Mouse (Mus musculus) forebrain, embryonic 11.5 days (tissue): ENCODE data around the gene Slc6a13. TPM values are rescaled to one million over a fixed set of nuclear protein-coding genes. Genes with fewer than 3 reads are reported as not detected.

Source experiments
- ATAC-seq: fragments of 200-750 bp; cut with Nextera tagmentation; replicated peaks from 2 replicates; pipeline ENCODE4 v1.8.0; 2017; ENCODE audit warnings: moderate TSS enrichment; ENCODE audit not compliant: low FRiP score
- DNase-seq: peaks from one replicate; pipeline ENCODE4 v3.0.0-alpha.2; 2017; ENCODE audit warnings: low spot score
- H3K27ac ChIP-seq: fragments of 300-500 bp; sonication (generic); 2 replicates; pipeline ENCODE4 v1.5.1; 2014; ENCODE audit warnings: low read depth, low read length
- H3K27me3 ChIP-seq: fragments of 300-500 bp; sonication (generic); 2 replicates; pipeline ENCODE4 v1.6.1; 2014; ENCODE audit warnings: mild to moderate bottlenecking, low read length, mixed read lengths; ENCODE audit not compliant: control insufficient read depth, insufficient read depth
- H3K36me3 ChIP-seq: fragments of 300-500 bp; sonication (generic); 2 replicates; pipeline ENCODE4 v1.6.1; 2014; ENCODE audit warnings: mild to moderate bottlenecking, low read length, moderate library complexity, mixed read lengths; ENCODE audit not compliant: control insufficient read depth, insufficient read depth
- H3K4me1 ChIP-seq: fragments of 300-500 bp; sonication (generic); replicated peaks from 2 replicates; pipeline ENCODE4 v1.6.1; 2014; ENCODE audit warnings: low read length, mixed read lengths; ENCODE audit not compliant: control insufficient read depth, insufficient read depth
- H3K4me2 ChIP-seq: fragments of 300-500 bp; sonication (generic); 2 replicates; pipeline ENCODE4 v1.6.1; 2014; ENCODE audit warnings: low read depth, mild to moderate bottlenecking, low read length, moderate library complexity, mixed read lengths; ENCODE audit not compliant: severe bottlenecking
- H3K4me3 ChIP-seq: fragments of 300-500 bp; sonication (generic); 2 replicates; pipeline ENCODE4 v1.5.1; 2014; ENCODE audit warnings: low read depth, low read length
- H3K9ac ChIP-seq: fragments of 300-500 bp; sonication (generic); 2 replicates; pipeline ENCODE4 v1.6.1; 2014; ENCODE audit warnings: low read length
- H3K9me3 ChIP-seq: fragments of 300-500 bp; sonication (generic); 2 replicates; pipeline ENCODE4 v1.6.1; 2016; ENCODE audit warnings: low read length, mixed read lengths; ENCODE audit not compliant: control insufficient read depth
- WGBS: fragments of 180-500 bp; shearing (Covaris S2); extraction: QIAGEN DNeasy Blood & Tissue Kit; methylation state at CpG from one replicate; pipeline ENCODE4 v1.1.7; 2014; 5-methylcytosine and 5-hydroxymethylcytosine counted together
- polyA plus RNA-seq: library from polyadenylated mRNA; unstranded; fragments of >200 nt; fragmentation: Nextera tagmentation; extraction: Ambion mirVana; gene quantifications from 2 replicates; pipeline ENCODE4 v1.2.1, GENCODE M21; 2014

Gene Slc6a13
- polyA plus RNA-seq, 1 experiment from 2014 or later, result 1.2 TPM

DNA sequence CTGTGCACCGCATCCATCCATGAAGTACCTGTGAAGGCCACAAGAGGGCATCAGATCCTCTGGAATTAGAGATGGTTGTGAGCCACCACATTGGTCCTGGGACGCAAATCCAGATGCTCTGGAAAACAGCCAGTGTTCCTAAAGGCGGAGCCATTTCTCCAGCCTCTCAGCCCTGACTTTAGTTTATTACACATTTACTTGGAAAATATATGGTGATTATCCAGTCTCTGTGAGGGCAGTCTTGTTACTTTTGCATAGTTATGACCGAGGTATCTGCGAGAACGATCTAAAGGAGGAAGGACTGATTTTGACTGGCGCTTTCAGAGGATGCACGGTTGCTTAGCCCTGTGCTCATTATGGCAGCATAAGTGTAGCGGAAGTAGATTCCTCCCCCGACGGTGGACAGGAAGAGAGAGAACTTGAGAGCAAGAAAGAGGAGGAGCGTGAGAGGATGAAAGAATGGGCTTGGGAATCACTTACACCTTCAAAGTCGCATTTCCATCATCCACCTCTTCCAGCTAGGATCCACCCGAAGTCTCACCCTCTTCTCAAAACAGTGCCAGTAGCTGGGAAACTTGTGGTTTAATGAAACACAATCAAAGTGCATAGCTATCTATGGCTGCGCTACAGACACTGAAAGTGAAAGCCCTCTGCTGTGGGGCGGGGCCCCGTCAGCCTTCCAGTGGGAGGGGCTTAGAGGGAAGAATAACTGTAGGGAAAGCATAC lies 27.8 kb upstream of the Slc6a13 start:
- peak overlapping the region; percentile 58 for H3K4me2 ChIP-seq
- peak overlapping the region; percentile 48 for H3K9ac ChIP-seq
- WGBS, result 13% methylated on average over 17 of the region's 17 CpGs

DNA sequence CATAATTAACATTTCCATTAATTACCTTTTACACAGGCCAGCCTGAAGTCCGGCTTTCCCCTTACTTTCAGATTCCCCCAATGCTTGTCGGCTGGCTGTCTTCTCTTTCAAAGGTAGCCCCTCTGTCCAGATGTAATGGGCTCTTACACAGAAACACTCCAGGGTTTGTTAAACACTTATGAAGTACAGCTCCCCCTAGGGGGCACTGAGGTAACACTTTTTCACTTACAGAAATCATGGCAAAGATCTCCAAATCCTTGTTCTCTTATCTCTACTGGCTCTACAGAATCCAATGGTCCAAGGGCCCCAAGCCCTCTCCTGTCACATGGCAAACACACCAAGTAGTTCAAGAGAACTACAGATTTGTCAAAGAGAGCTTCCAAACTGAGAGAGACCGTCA lies 25.7 kb upstream of the Slc6a13 start:
- no peak overlapping the region for H3K4me2 ChIP-seq
- H3K36me3 ChIP-seq, result no peaks in the 10 kb centered on the region
- H3K9ac ChIP-seq, result no peak overlapping the region
- ATAC-seq (no peak), DNase-seq (no peak)
- no peaks in the 10 kb centered on the region for H3K9me3 ChIP-seq
- WGBS, result 84% methylated on average over 3 of the region's 3 CpGs
- no peak overlapping the region for H3K4me3 ChIP-seq
- H3K27ac ChIP-seq, result no peak overlapping the region
- no peaks in the 10 kb centered on the region for H3K4me1 ChIP-seq
- H3K27me3 ChIP-seq, result no peaks in the 10 kb centered on the region

More for the DNA sequence above, 27.8 kb upstream of the Slc6a13 start:
- peak overlapping the region; percentile 60; the same call in 1 of the 2 replicates for H3K27ac ChIP-seq
- DNase-seq, result peak; percentile 86
- no peaks in the 10 kb centered on the region for H3K4me1 ChIP-seq
- peak; percentile 89 for ATAC-seq
- H3K27me3 ChIP-seq, result no peaks in the 10 kb centered on the region
- H3K9me3 ChIP-seq, result no peaks in the 10 kb centered on the region
- H3K36me3 ChIP-seq, result no peaks in the 10 kb centered on the region
- H3K4me3 ChIP-seq, result peak overlapping the region; percentile 35

DNA sequence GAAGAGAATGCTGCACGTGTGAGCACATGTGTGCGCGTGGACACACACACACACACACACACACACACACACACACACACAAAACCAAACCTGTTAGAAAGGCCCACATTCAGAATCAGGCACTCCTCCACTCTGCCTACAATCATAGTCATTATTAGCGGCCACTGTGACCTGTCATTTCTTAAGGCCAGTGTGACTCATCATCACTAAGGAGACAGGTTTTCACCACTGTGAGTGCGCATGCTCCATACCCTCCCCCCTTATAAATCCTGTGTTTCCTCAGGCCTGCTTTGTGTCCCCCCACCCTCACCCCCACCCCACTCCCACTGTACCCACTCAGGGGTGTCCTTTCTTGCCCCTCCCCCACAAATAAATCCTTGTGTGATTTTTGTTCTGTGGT lies 15.9 kb upstream of the Slc6a13 start:
- WGBS, result 88% methylated on average over 5 of the region's 5 CpGs
- no peak for DNase-seq

DNA sequence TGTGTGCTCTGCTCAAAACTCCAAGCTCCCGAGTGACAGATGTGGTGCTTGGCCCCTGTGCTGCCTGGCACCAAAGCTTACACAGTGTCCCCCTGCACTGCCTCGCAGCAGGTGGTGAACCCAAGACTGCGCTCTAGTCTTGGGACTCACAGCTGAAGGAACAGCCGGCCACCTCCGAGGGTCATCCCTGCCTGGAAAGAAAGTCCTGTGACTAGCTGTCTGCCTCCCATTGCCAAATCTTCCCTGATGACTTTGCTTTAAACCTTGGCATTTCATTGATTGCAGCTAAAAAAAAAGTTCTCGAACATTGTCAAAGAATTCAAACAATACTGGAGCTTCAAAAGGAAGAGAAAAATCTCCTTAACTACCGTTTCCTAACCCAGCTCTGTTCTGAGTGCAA lies 710 bp upstream of the Slc6a13 start:
- H3K27ac ChIP-seq, result no peak overlapping the region
- no peak overlapping the region for H3K4me3 ChIP-seq
- no peak for DNase-seq
- WGBS, result 56% methylated on average over 7 of the region's 7 CpGs
- ATAC-seq, result no peak
- H3K36me3 ChIP-seq, result no peaks in the 10 kb centered on the region
- H3K9me3 ChIP-seq, result no peaks in the 10 kb centered on the region
- H3K27me3 ChIP-seq, result no peaks in the 10 kb centered on the region
- 0 out of 2 replicates have a peak, but pooled peaks cover 5% of the 10 kb centered on the region for H3K4me1 ChIP-seq
- no peak overlapping the region for H3K9ac ChIP-seq
- H3K4me2 ChIP-seq, result no peak overlapping the region

More for the DNA sequence above, 15.9 kb upstream of the Slc6a13 start:
- H3K4me1 ChIP-seq, result no peaks in the 10 kb centered on the region
- no peaks in the 10 kb centered on the region for H3K9me3 ChIP-seq
- H3K27me3 ChIP-seq, result no peaks in the 10 kb centered on the region
- no peaks in the 10 kb centered on the region for H3K36me3 ChIP-seq
- no peak for ATAC-seq
- H3K9ac ChIP-seq, result no peak overlapping the region
- H3K4me2 ChIP-seq, result no peak overlapping the region
- no peak overlapping the region for H3K27ac ChIP-seq
- no peak overlapping the region for H3K4me3 ChIP-seq

DNA sequence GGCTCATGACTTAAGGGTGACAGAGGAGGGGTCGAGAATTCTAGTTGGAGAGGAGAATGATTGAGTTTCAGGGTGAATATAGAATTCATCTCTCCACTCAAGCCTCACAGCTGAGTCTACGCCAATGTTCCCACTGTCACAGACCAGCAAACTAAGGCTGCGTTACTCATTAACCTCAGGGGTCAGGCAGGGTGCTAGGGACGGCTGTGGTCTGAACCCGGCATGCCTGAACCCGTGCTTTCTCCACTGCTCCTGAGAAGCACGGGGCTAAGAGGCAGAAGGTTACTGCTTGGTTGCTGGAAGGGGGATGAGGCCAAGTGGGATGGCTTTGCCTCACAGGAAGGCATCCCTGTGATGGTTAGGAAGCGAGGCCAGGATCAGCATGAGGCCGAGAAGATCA lies 477 bp downstream of the Slc6a13 start:
- ATAC-seq, result no peak
- H3K9ac ChIP-seq, result no peak overlapping the region
- no peaks in the 10 kb centered on the region for H3K27me3 ChIP-seq
- H3K4me1 ChIP-seq, result 0 out of 2 replicates have a peak, but pooled peaks cover 5% of the 10 kb centered on the region
- H3K4me3 ChIP-seq, result no peak overlapping the region
- no peaks in the 10 kb centered on the region for H3K9me3 ChIP-seq
- H3K36me3 ChIP-seq, result no peaks in the 10 kb centered on the region
- WGBS, result 69% methylated on average over 9 of the region's 9 CpGs
- H3K4me2 ChIP-seq, result no peak overlapping the region
- H3K27ac ChIP-seq, result no peak overlapping the region
- no peak for DNase-seq

DNA sequence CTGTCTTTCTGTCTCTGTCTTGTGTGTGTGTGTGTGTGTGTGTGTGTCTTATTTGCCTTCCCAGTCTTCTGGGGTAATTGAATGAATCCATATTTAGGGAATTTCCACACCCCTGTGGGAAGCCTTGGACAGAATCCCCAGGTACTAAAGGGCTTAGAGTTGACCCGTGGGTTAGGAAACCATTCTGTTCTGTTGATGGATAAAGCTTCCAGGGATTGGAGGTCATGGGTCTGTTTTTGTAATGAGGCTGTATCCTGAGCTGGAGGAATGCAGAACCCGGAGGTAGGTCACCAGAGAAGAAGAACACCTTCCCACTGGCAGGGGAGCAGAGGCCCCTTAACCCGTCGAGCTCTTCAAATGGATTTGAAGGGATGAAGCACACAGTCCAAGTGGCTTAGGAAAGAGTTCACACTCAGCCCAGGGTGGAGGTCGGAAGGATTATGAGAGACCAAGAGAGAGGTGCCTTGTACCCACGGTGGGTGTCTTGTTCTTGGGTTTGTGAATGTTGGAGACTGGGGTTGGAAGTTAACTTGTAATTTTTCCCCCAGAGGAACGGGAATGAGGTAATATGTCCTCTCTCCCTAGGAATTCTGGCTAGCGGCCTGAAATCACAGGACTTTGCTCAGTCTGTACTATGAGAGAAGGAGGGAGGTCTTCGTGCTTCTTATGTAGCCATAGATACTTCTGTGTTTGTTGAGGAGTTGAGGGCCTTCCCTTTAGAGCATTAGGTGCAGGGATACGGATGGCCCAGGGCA lies 3.6 kb downstream of the Slc6a13 start:
- DNase-seq (no peak), ATAC-seq (no peak)
- no peak overlapping the region for H3K9ac ChIP-seq
- 69% methylated on average over 10 of the region's 10 CpGs for WGBS
- no peaks in the 10 kb centered on the region for H3K9me3 ChIP-seq
- H3K36me3 ChIP-seq, result no peaks in the 10 kb centered on the region
- H3K4me1 ChIP-seq, result 0 out of 2 replicates have a peak, but pooled peaks cover 5% of the 10 kb centered on the region
- H3K27me3 ChIP-seq, result no peaks in the 10 kb centered on the region
- no peak overlapping the region for H3K27ac ChIP-seq
- H3K4me3 ChIP-seq, result no peak overlapping the region
- H3K4me2 ChIP-seq, result no peak overlapping the region

DNA sequence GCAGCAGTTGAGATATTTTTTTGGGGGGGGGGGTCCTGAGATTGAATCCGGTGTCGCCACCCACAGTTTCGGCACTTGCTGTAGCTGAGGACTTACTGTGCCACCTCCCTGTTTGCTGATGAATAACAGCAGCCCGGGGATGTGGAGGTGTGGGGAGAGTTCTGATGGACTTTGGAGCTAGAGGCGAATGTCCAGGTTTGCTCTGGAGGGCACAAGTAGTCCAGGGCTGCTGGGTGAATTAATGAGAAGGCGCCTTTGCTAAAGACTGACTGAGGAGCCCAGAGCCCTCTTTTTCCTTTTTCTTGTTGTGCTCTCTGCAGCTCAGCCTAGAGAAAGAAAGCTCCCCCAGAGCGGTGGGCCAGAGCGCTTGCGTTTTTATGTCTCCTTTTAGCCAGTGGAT lies 4.6 kb downstream of the Slc6a13 start:
- H3K27me3 ChIP-seq, result no peaks in the 10 kb centered on the region
- 0 out of 2 replicates have a peak, but pooled peaks cover 5% of the 10 kb centered on the region for H3K4me1 ChIP-seq
- H3K9me3 ChIP-seq, result no peaks in the 10 kb centered on the region
- no peaks in the 10 kb centered on the region for H3K36me3 ChIP-seq
- no peak overlapping the region for H3K9ac ChIP-seq
- 80% methylated on average over 9 of the region's 9 CpGs for WGBS
- no peak overlapping the region for H3K4me3 ChIP-seq
- ATAC-seq, result no peak
- DNase-seq, result no peak
- no peak overlapping the region for H3K4me2 ChIP-seq
- H3K27ac ChIP-seq, result no peak overlapping the region

DNA sequence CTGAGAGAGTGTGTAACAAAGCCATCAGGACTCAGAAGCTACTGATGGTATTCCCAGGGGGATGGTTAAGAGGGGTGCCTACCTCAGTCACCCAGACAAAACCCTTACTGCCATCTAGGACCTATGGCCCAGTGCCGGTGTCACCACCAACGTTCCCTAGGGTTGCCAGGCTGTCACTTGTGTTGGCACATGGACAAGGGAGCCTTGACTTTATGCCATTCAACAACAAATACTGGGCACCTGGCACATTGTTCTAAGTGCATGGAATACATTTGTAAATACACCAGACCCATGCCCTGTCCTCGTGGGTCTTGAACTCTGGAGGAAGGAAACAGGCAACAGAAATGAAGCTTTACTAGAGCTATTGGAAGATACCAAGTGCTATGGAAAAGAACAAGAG lies 5.5 kb downstream of the Slc6a13 start:
- ATAC-seq, result no peak
- Histone ChIP-seq H3K27ac (no peak overlapping the region), H3K27me3 (no peaks in the 10 kb centered on the region), H3K9ac (no peak overlapping the region), H3K4me1 (no peaks in the 10 kb centered on the region), H3K36me3 (no peaks in the 10 kb centered on the region), H3K9me3 (no peaks in the 10 kb centered on the region), H3K4me3 (no peak overlapping the region), H3K4me2 (no peak overlapping the region)
- WGBS, result 86% methylated on average over 3 of the region's 3 CpGs
- no peak for DNase-seq
